Mouse (Mus musculus) heart, embryonic 10.5 days (tissue): Measurements from ENCODE around the gene Sox6. TPM values are rescaled to one million over a fixed set of nuclear protein-coding genes. Genes with fewer than 3 reads are reported as not detected.

Source experiments
- DNase-seq: peaks from one replicate; pipeline ENCODE4 v3.0.0-alpha.2; 2017; ENCODE audit warnings: low spot score
- H3K27ac ChIP-seq: fragments of 300-500 bp; sonication (generic); 2 replicates; pipeline ENCODE4 v1.5.1; 2016; ENCODE audit warnings: mild to moderate bottlenecking
- H3K27me3 ChIP-seq: fragments of 300-500 bp; sonication (generic); 2 replicates; pipeline ENCODE4 v1.6.1; 2016; ENCODE audit warnings: mild to moderate bottlenecking; ENCODE audit not compliant: poor library complexity, insufficient read depth, severe bottlenecking
- H3K36me3 ChIP-seq: fragments of 300-500 bp; sonication (generic); 2 replicates; pipeline ENCODE4 v1.6.1; 2016; ENCODE audit warnings: mild to moderate bottlenecking, moderate library complexity
- H3K4me1 ChIP-seq: fragments of 300-500 bp; sonication (generic); 2 replicates; pipeline ENCODE4 v1.6.1; 2016; ENCODE audit warnings: mild to moderate bottlenecking
- H3K4me3 ChIP-seq: fragments of 300-500 bp; sonication (generic); 2 replicates; pipeline ENCODE4 v1.5.1; 2016; ENCODE audit warnings: mild to moderate bottlenecking, moderate library complexity
- H3K9me3 ChIP-seq: fragments of 300-500 bp; sonication (generic); 2 replicates; pipeline ENCODE4 v1.6.1; 2016; ENCODE audit warnings: mild to moderate bottlenecking, moderate library complexity
- WGBS: fragments of 180-500 bp; shearing (Covaris S2); methylation state at CpG from one replicate; pipeline ENCODE4 v1.1.7; 2016; 5-methylcytosine and 5-hydroxymethylcytosine counted together
- polyA plus RNA-seq: library from polyadenylated mRNA; unstranded; fragments of >200 nt; fragmentation: Nextera tagmentation; extraction: Ambion mirVana; gene quantifications from 2 replicates; pipeline ENCODE4 v1.2.1, GENCODE M21; 2016

The Sox6 gene
- polyA plus RNA-seq, 1 experiment from 2014 or later = 30.9 TPM

DNA sequence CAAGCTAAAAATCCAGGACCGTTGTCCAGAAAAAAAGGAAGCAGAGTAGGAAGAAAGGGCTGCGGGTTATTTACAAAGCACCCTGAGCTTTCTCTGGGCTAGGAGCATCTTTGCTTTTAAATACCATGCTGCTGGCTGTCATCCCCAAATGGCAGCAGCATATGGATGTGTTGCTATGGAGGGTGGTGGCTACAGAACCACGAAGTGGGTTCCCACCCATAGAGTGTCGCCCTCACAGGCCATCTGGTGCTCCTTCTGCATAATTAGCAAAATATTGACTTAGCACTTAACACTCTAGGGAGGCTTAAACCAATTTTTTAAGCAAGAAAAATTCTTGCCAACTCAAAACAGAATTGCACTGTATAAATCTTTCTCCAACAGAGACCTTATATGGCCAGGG, 72.4 kb downstream of the Sox6 start:
- no peak for DNase-seq
- no peak overlapping the region for H3K4me3 ChIP-seq
- no peaks in the 10 kb centered on the region for H3K27me3 ChIP-seq
- 54% methylated on average over 4 of the region's 4 CpGs for whole genome bisulfite sequencing
- H3K27ac ChIP-seq = no peak overlapping the region
- H3K9me3 ChIP-seq = no peaks in the 10 kb centered on the region
- H3K4me1 ChIP-seq = no peaks in the 10 kb centered on the region
- no peaks in the 10 kb centered on the region for H3K36me3 ChIP-seq

DNA sequence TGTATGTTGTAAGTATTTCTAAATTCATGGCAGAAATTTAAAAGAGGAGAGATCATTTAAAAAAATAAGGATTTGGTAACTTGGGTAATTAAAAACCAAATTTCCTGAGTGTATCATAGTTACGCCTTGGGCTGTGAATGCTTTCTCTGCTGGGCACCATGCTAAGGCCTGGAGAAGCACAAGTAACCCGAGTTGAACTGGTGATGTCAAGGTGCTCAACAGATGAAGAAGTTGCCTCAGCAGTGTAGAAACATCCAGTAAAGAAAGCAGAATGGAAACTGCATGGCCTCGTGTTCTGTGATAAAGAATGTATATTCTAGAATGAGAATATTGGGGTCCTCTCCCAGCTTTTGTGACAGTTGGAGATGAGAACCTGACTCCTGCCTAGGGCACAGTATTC, 85.5 kb downstream of the Sox6 start:
- Histone ChIP-seq H3K27me3 (no peaks in the 10 kb centered on the region), H3K4me1 (peaks cover 14% of the 10 kb centered on the region), H3K27ac (no peak overlapping the region), H3K36me3 (no peaks in the 10 kb centered on the region), H3K4me3 (no peak overlapping the region), H3K9me3 (no peaks in the 10 kb centered on the region)
- 81% methylated on average over 3 of the region's 3 CpGs for WGBS
- no peak for DNase-seq

DNA sequence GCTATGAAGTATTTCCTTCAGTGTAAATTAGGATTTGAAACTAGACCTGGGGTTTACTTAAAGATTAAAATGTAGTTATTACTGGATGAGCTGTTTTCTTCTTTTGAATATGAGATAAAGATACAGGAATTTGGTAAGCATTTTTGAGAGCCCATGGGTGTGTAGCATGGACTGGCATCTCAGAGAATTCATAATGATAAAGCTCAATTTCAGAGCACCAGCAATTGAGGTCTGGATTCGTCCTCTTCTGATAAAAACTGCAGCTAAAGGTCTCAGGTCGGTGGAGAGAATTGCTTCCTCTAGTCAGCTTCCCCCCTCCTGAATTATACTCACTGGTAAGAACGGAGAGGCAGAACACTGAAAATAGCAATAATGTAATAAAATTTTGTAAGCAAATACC, 86.4 kb downstream of the Sox6 start:
- 39% methylated on average over 3 of the region's 3 CpGs for WGBS

DNA sequence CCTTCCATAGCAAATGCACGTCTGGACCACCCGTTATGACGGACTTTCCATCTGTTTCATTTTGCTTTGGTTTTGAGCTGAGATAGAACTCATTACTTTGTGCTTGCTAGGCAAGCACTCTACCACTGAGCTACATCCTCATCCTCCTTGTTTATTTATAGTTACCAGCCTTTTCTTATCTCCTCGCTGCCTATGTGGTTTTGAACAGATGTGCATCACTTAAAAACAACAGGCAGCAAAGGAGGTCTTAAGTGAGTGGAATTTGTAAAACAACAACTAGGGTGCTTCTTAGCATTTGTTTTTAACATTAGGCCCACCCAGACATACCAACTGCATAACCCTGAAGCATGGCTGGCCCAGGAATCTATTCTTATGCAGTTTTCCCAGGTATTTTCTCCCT, 86.9 kb downstream of the Sox6 start:
- WGBS = 70% methylated on average over 4 of the region's 4 CpGs

More for the DNA sequence above, 86.4 kb downstream of the Sox6 start:
- Histone ChIP-seq H3K27me3 (no peaks in the 10 kb centered on the region), H3K4me1 (peaks cover 14% of the 10 kb centered on the region), H3K4me3 (no peak overlapping the region), H3K9me3 (no peaks in the 10 kb centered on the region), H3K36me3 (no peaks in the 10 kb centered on the region), H3K27ac (no peak overlapping the region)
- no peak for DNase-seq

DNA sequence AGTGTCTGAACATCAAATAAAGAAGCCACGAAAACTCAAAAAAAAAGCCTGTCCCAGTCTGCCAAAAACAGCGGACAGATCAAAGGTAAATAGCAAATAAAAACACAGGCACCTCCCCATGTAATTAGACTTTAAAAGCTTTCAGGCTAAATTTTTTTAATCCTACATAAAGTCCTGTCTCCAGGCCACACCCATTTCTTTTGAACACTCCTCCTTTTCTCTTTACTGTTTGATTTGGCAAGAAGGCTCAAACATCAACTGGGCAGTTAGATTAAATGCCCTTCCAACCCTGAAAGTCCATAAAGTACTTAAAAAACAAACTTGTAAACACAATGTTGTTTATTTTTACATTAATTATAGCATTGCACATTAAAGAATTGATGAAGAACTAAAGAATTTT, 90.7 kb downstream of the Sox6 start:
- Histone ChIP-seq H3K27ac (no peak overlapping the region), H3K4me1 (peaks cover 9% of the 10 kb centered on the region), H3K9me3 (no peaks in the 10 kb centered on the region), H3K27me3 (no peaks in the 10 kb centered on the region), H3K4me3 (no peak overlapping the region), H3K36me3 (peaks cover 4% of the 10 kb centered on the region; the same call in 1 of the 2 replicates)
- 89% methylated on average over 2 of the region's 2 CpGs for WGBS
- no peak for DNase-seq

More for the DNA sequence above, 86.9 kb downstream of the Sox6 start:
- Histone ChIP-seq H3K4me1 (peaks cover 14% of the 10 kb centered on the region), H3K27me3 (no peaks in the 10 kb centered on the region), H3K27ac (no peak overlapping the region), H3K36me3 (no peaks in the 10 kb centered on the region), H3K9me3 (no peaks in the 10 kb centered on the region), H3K4me3 (no peak overlapping the region)
- DNase-seq = no peak

DNA sequence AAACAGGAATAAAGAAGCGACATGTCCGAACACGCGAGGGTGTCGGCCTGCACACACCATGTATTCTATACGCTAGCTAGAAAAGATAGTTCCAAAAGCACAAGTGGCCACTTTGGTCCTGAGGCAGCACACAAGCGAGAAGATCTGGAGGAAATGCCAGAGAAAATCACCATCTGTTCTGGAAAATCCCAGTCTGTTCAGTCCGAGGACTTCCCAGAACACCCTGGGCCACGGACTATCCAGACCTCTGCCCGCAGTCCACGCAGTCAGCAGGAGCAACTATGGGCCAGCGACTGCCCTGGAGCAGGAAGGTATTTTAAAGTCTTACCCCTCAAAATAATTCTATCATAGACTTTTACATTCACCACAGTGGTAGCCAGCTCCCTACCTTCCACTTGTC, 92.0 kb downstream of the Sox6 start:
- Histone ChIP-seq H3K27ac (no peak overlapping the region), H3K36me3 (peaks cover 8% of the 10 kb centered on the region; the same call in 1 of the 2 replicates), H3K27me3 (no peaks in the 10 kb centered on the region), H3K9me3 (no peaks in the 10 kb centered on the region), H3K4me3 (no peak overlapping the region), H3K4me1 (peaks cover 7% of the 10 kb centered on the region; the same call in 1 of the 2 replicates)
- WGBS = 93% methylated on average over 12 of the region's 12 CpGs
- DNase-seq = no peak

DNA sequence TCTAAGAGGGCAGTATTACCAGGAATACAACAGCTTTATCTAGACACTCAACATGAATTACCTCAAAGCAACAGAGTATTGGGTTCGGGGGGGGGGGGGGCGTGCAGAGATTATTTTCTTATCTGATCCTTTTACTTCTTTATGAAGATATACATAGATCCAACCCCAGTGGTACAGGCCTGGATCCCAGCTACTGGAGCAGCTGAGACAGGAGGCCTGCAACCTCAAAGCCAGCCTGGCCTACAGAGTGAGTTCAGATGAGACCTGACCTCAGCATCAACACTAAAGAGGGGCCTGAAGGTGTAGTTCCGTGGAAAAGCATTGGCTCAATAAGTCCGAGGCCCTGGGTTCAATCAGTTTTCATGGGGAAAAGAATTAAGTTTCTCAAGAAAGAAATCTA, 93.1 kb downstream of the Sox6 start:
- H3K9me3 ChIP-seq = no peaks in the 10 kb centered on the region
- peaks cover 6% of the 10 kb centered on the region; the same call in 1 of the 2 replicates for H3K4me1 ChIP-seq
- DNase-seq = no peak
- H3K27me3 ChIP-seq = no peaks in the 10 kb centered on the region
- H3K27ac ChIP-seq = no peak overlapping the region
- no peak overlapping the region for H3K4me3 ChIP-seq
- peaks cover 8% of the 10 kb centered on the region; the same call in 1 of the 2 replicates for H3K36me3 ChIP-seq
- WGBS = 80% methylated on average over 4 of the region's 4 CpGs

DNA sequence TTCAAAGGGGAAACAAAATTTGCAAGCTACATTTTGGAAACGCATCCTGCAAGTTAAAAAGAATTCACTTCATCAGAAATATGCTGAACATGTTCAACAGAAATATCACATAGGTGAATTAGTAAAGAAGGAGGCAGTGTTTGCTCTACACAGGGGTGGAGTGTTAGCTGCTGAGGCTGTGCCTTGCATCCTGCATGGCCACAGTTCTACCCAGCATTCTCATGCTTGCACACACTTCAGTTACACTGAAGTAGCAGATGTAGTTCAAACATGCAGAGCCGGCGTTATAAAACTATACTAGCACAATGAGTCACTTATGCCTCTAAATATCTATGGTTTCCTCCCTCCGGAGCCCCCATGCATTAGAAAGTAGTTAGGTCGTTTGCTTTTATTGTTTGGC, 94.3 kb downstream of the Sox6 start:
- 79% methylated on average over 5 of the region's 5 CpGs for WGBS

DNA sequence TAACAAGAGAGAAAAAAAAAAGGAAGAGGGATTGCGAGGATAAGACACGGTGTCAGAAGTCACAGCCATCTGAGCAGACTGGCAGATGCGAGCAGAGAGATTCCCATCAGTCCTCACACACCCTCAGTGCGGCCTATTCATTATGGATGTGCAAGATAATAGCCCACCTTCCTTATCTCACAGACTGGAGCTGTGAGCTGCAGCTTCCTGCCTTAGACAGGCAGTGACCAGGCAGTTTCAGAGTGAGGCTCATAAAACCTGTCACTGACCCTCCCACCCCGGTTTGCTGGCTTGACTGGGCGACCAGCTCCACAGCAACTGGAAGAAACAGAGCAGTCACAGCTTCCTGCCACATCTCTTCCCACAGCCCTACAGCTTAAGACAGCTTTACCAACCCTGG, 96.8 kb downstream of the Sox6 start:
- no peaks in the 10 kb centered on the region for H3K9me3 ChIP-seq
- no peak overlapping the region for H3K4me3 ChIP-seq
- 43% methylated on average over 6 of the region's 6 CpGs for WGBS
- H3K27me3 ChIP-seq = no peaks in the 10 kb centered on the region
- DNase-seq = peak; percentile 85
- no peak overlapping the region for H3K27ac ChIP-seq
- peaks cover 6% of the 10 kb centered on the region; the same call in 1 of the 2 replicates for H3K4me1 ChIP-seq
- H3K36me3 ChIP-seq = peaks cover 8% of the 10 kb centered on the region; the same call in 1 of the 2 replicates

More for the DNA sequence above, 94.3 kb downstream of the Sox6 start:
- H3K9me3 ChIP-seq = no peaks in the 10 kb centered on the region
- H3K4me1 ChIP-seq = peaks cover 6% of the 10 kb centered on the region; the same call in 1 of the 2 replicates
- no peak overlapping the region for H3K4me3 ChIP-seq
- DNase-seq = no peak
- H3K27ac ChIP-seq = no peak overlapping the region
- no peaks in the 10 kb centered on the region for H3K27me3 ChIP-seq
- peaks cover 8% of the 10 kb centered on the region; the same call in 1 of the 2 replicates for H3K36me3 ChIP-seq

DNA sequence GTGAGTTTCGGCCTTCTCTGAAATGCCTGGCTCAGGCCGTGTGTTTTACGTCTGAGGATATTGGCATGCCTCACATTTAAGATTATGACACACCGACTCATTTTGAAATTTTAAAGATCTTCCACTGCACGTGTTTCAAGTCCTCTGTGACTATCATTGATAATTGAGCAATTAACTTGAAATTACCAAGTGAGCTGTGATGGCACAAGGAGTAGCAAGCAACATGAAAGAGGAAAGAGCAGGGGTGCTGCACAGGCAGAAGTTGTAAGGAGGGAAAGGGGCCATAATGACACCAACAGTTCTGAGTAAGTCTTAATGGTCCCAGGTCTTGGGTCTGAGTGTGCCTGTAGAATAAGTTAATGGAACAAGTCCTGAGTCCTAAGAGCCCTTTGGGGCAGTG, 99.3 kb downstream of the Sox6 start:
- 86% methylated on average over 5 of the region's 5 CpGs for WGBS
- no peak overlapping the region for H3K4me3 ChIP-seq
- no peak for DNase-seq
- peaks cover 6% of the 10 kb centered on the region; the same call in 1 of the 2 replicates for H3K4me1 ChIP-seq
- H3K36me3 ChIP-seq = peaks cover 8% of the 10 kb centered on the region; the same call in 1 of the 2 replicates
- no peak overlapping the region for H3K27ac ChIP-seq
- no peaks in the 10 kb centered on the region for H3K9me3 ChIP-seq
- H3K27me3 ChIP-seq = no peaks in the 10 kb centered on the region

DNA sequence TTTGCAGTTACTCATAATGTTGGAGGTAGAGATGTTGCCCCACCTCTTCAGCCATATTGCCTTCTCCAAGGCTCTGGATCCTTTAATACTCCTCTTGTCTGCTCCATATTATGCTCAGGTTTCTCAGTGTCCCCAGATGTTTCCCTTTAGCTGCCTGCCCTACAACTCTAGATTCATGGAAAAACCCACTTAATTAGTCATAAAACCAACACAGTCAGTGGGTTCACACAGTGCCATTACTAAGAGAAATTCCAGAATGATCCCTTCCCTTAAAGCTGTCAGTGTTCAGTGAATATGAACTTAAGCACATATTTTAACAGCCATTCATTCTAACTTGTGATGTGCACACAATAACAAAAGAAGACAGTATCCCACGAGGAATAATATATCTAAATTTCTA, 101.7 kb downstream of the Sox6 start:
- WGBS = 77% methylated on average over 1 of the region's 1 CpGs
- Histone ChIP-seq H3K27ac (no peak overlapping the region), H3K4me3 (no peak overlapping the region), H3K36me3 (no peaks in the 10 kb centered on the region), H3K9me3 (no peaks in the 10 kb centered on the region), H3K27me3 (no peaks in the 10 kb centered on the region), H3K4me1 (peaks cover 3% of the 10 kb centered on the region; the same call in 1 of the 2 replicates)
- no peak for DNase-seq

DNA sequence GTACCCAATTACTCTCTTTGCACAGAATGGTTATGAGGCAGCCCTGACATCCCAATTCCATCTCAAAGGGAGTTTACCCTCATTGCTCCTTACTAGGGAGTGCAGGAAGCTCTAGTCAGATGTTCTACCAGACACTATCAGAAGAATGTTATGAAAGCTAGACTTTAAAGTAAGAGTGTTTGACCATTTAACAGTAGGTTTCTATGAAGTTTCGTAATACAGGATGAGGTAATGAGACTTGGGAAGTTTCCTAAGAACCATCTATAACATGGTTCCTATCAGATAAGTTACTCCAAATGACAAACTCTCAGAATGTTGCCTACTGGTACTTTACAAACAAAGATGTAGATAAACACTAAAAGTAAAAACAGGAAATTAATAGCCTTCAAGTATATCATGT, 123.3 kb downstream of the Sox6 start:
- H3K27me3 ChIP-seq = no peaks in the 10 kb centered on the region
- no peak overlapping the region for H3K27ac ChIP-seq
- no peaks in the 10 kb centered on the region for H3K4me1 ChIP-seq
- H3K36me3 ChIP-seq = no peaks in the 10 kb centered on the region
- no peaks in the 10 kb centered on the region for H3K9me3 ChIP-seq
- DNase-seq = no peak
- no peak overlapping the region for H3K4me3 ChIP-seq
- 90% methylated on average over 1 of the region's 1 CpGs for WGBS

DNA sequence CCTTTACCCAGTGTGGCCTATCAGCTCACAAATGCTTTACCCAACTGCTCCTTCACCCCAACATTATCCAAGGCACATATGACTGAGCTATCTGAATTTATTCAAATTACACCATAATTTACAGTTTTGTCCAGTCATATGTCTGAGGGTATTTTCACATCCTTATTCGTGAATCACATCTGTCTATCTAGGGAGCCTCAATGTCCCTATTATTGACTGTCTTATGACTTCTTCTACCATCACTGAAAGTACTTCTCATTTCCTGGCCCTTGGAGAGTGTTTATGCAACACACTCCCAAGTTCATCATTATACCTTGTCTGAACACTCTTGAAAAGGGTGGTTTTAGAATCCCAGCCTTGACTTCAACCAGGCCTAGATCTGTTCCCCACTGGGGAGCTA, 128.3 kb downstream of the Sox6 start:
- no peak for DNase-seq
- no peaks in the 10 kb centered on the region for H3K36me3 ChIP-seq
- no peaks in the 10 kb centered on the region for H3K9me3 ChIP-seq
- 86% methylated on average over 1 of the region's 1 CpGs for WGBS
- H3K4me1 ChIP-seq = no peaks in the 10 kb centered on the region
- H3K27me3 ChIP-seq = no peaks in the 10 kb centered on the region
- no peak overlapping the region for H3K27ac ChIP-seq
- no peak overlapping the region for H3K4me3 ChIP-seq

DNA sequence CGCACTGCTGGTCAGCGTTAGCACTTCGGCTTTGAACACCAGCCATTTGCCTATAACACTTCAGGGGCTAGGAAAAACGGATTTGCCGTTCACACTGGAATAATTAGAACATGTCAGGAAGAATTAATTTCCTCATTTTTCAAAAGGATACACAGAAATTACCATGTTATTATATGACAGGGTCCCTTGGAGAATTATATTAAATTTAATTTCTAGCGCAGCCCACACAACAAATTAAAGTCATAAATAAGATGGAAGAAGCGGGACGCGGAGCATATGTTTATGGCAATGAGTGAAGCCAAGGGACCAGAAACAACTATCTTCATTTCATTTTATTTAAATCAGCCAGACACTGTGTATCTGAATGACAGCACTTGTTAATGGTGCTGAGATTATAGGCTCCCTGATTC, 133.8 kb downstream of the Sox6 start:
- Histone ChIP-seq H3K4me3 (no peak overlapping the region), H3K9me3 (no peaks in the 10 kb centered on the region), H3K27ac (no peak overlapping the region), H3K4me1 (peaks cover 25% of the 10 kb centered on the region), H3K36me3 (no peaks in the 10 kb centered on the region), H3K27me3 (no peaks in the 10 kb centered on the region)
- no peak for DNase-seq
- 81% methylated on average over 9 of the region's 9 CpGs for WGBS
